Mouse (Mus musculus): ENCODE measurements around the gene Ntm. TPM values are rescaled to one million over a fixed set of nuclear protein-coding genes. Genes with fewer than 3 reads are reported as not detected.

Gene Ntm
- polyA plus RNA-seq, 1 experiment = 5.4 TPM

GRCm38 (mm10) chr9:29960236-29960635 lies 2.7 kb downstream of the Ntm start:
- no peak for TF ChIP-seq POLR2A (IDR thresholded peaks at IDR 0.05; ENCODE audit: control insufficient read depth, low read depth, low read length)
- no peak for TF ChIP-seq CTCF (IDR thresholded peaks at IDR 0.05; ENCODE audit: control insufficient read depth, insufficient read depth, insufficient replicate concordance, low read depth, low read length)
- Histone ChIP-seq H3K27me3 (ENCODE audit: control insufficient read depth, insufficient read depth, low read length) (no peaks in the 10 kb centered on the region), H3K4me3 (ENCODE audit: control insufficient read depth, low read depth, low read length) (no peak overlapping the region), H3K27ac (ENCODE audit: control insufficient read depth, insufficient read depth, low read depth, low read length) (no peak overlapping the region), H3K4me1 (ENCODE audit: control insufficient read depth, insufficient read depth, low read length) (no peaks in the 10 kb centered on the region), H3K36me3 (ENCODE audit: control insufficient read depth, insufficient read depth, low read length) (no peaks in the 10 kb centered on the region)

GRCm38 (mm10) chr9:29956936-29957335 lies 6.0 kb downstream of the Ntm start:
- TF ChIP-seq CTCF (IDR thresholded peaks at IDR 0.05; ENCODE audit: control insufficient read depth, insufficient read depth, insufficient replicate concordance, low read depth, low read length) = no peak
- no peak for TF ChIP-seq POLR2A (IDR thresholded peaks at IDR 0.05; ENCODE audit: control insufficient read depth, low read depth, low read length)
- no peak overlapping the region for H3K27ac ChIP-seq (ENCODE audit: control insufficient read depth, insufficient read depth, low read depth, low read length)
- H3K27me3 ChIP-seq (ENCODE audit: control insufficient read depth, insufficient read depth, low read length) = no peaks in the 10 kb centered on the region
- H3K36me3 ChIP-seq (ENCODE audit: control insufficient read depth, insufficient read depth, low read length) = no peaks in the 10 kb centered on the region
- H3K4me3 ChIP-seq (ENCODE audit: control insufficient read depth, low read depth, low read length) = no peak overlapping the region
- H3K4me1 ChIP-seq (ENCODE audit: control insufficient read depth, insufficient read depth, low read length) = no peaks in the 10 kb centered on the region

DNA sequence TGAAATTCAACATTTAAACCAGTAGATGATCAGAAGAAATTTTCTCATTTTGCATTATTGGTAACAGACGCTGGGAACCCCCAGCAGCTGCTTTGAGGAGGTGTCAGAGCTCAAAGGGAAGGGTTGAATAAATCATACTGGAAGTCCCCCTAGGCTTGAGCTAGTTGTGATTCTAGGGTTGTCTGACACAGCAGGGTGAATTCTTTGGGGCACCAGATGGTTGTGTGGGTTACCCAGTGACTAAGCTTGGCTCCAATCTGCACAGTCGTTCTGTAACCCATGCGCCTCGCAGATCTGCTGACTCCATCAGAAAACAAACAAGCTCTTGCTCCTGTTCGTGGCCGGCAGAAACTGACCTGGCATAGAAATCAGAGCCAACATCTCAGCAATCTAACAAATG lies 8.9 kb downstream of the Ntm start:
- Histone ChIP-seq H3K4me3 (ENCODE audit: control insufficient read depth, low read depth, low read length) (no peak overlapping the region), H3K27me3 (ENCODE audit: control insufficient read depth, insufficient read depth, low read length) (no peaks in the 10 kb centered on the region), H3K27ac (ENCODE audit: control insufficient read depth, insufficient read depth, low read depth, low read length) (no peak overlapping the region), H3K36me3 (ENCODE audit: control insufficient read depth, insufficient read depth, low read length) (no peaks in the 10 kb centered on the region), H3K4me1 (ENCODE audit: control insufficient read depth, insufficient read depth, low read length) (no peaks in the 10 kb centered on the region)
- TF ChIP-seq POLR2A (IDR thresholded peaks at IDR 0.05; ENCODE audit: control insufficient read depth, low read depth, low read length) (no peak), CTCF (IDR thresholded peaks at IDR 0.05; ENCODE audit: control insufficient read depth, insufficient read depth, insufficient replicate concordance, low read depth, low read length) (no peak)

DNA sequence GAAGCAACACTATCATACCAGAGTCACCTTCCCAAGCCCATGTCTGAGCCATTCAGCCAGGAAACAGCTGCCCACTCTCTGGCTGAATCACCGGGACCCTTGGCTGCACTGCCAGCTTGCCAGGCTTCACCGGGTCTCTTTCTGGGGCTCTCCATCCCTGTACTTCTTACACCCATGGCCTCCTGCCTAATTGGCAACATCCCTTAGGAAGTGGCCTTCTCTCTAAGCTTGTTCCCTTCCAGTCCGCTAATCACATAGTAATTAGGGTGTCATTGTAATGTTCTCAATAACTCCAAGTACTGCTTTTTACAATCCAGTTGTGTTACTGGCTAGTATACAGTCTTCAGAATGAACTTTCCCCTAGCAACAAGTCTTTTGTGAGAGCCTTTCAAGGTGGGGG lies 13.9 kb downstream of the Ntm start:
- TF ChIP-seq POLR2A (IDR thresholded peaks at IDR 0.05; ENCODE audit: control insufficient read depth, low read depth, low read length) = no peak
- TF ChIP-seq CTCF (IDR thresholded peaks at IDR 0.05; ENCODE audit: control insufficient read depth, insufficient read depth, insufficient replicate concordance, low read depth, low read length) = no peak
- Histone ChIP-seq H3K36me3 (ENCODE audit: control insufficient read depth, insufficient read depth, low read length) (no peaks in the 10 kb centered on the region), H3K27me3 (ENCODE audit: control insufficient read depth, insufficient read depth, low read length) (no peaks in the 10 kb centered on the region), H3K27ac (ENCODE audit: control insufficient read depth, insufficient read depth, low read depth, low read length) (no peak overlapping the region), H3K4me1 (ENCODE audit: control insufficient read depth, insufficient read depth, low read length) (no peaks in the 10 kb centered on the region), H3K4me3 (ENCODE audit: control insufficient read depth, low read depth, low read length) (no peak overlapping the region)

GRCm38 (mm10) chr9:29943209-29944070 lies 19.5 kb downstream of the Ntm start:
- Histone ChIP-seq H3K36me3 (ENCODE audit: control insufficient read depth, insufficient read depth, low read length) (no peaks in the 10 kb centered on the region), H3K4me3 (ENCODE audit: control insufficient read depth, low read depth, low read length) (peak overlapping the region; percentile 41), H3K27me3 (ENCODE audit: control insufficient read depth, insufficient read depth, low read length) (no peaks in the 10 kb centered on the region), H3K27ac (ENCODE audit: control insufficient read depth, insufficient read depth, low read depth, low read length) (no peak overlapping the region), H3K4me1 (ENCODE audit: control insufficient read depth, insufficient read depth, low read length) (no peaks in the 10 kb centered on the region)
- TF ChIP-seq POLR2A (IDR thresholded peaks at IDR 0.05; ENCODE audit: control insufficient read depth, low read depth, low read length) (no peak), CTCF (IDR thresholded peaks at IDR 0.05; ENCODE audit: control insufficient read depth, insufficient read depth, insufficient replicate concordance, low read depth, low read length) (no peak)

GRCm38 (mm10) chr9:29942183-29942952 lies 20.6 kb downstream of the Ntm start:
- TF ChIP-seq CTCF (IDR thresholded peaks at IDR 0.05; ENCODE audit: control insufficient read depth, insufficient read depth, insufficient replicate concordance, low read depth, low read length) (no peak), POLR2A (IDR thresholded peaks at IDR 0.05; ENCODE audit: control insufficient read depth, low read depth, low read length) (no peak)
- H3K4me3 ChIP-seq (ENCODE audit: control insufficient read depth, low read depth, low read length) = no peak overlapping the region
- no peak overlapping the region for H3K27ac ChIP-seq (ENCODE audit: control insufficient read depth, insufficient read depth, low read depth, low read length)
- H3K27me3 ChIP-seq (ENCODE audit: control insufficient read depth, insufficient read depth, low read length) = no peaks in the 10 kb centered on the region
- no peaks in the 10 kb centered on the region for H3K4me1 ChIP-seq (ENCODE audit: control insufficient read depth, insufficient read depth, low read length)
- no peaks in the 10 kb centered on the region for H3K36me3 ChIP-seq (ENCODE audit: control insufficient read depth, insufficient read depth, low read length)

DNA sequence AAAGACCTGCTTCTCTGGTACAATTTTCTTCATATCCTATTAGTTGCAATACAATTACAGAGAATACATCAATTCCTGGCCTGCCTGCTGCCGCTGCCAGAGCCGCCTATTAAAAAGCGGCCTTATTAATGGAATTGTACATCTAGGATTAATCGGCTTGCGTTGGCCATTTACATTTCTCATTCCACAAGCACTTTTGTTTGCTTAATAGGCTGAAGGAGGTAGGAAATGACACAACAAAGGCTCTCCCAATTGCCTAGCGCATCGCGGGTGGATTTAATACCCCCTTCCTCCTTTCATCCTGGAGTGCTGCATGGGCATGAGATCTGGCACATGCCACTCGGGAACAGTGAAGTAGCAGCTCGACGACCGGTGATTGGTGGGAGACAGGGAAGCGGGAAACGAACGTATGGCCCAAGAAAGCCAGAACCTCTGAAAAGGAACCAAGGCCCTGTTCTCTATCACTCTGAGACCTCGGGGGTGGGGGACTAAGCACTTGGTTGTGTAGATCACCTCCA lies 23.4 kb downstream of the Ntm start:
- H3K4me3 ChIP-seq (ENCODE audit: control insufficient read depth, low read depth, low read length) = no peak overlapping the region
- H3K36me3 ChIP-seq (ENCODE audit: control insufficient read depth, insufficient read depth, low read length) = no peaks in the 10 kb centered on the region
- H3K27me3 ChIP-seq (ENCODE audit: control insufficient read depth, insufficient read depth, low read length) = no peaks in the 10 kb centered on the region
- H3K27ac ChIP-seq (ENCODE audit: control insufficient read depth, insufficient read depth, low read depth, low read length) = no peak overlapping the region
- no peaks in the 10 kb centered on the region for H3K4me1 ChIP-seq (ENCODE audit: control insufficient read depth, insufficient read depth, low read length)
- TF ChIP-seq POLR2A (IDR thresholded peaks at IDR 0.05; ENCODE audit: control insufficient read depth, low read depth, low read length) = no peak
- TF ChIP-seq CTCF (IDR thresholded peaks at IDR 0.05; ENCODE audit: control insufficient read depth, insufficient read depth, insufficient replicate concordance, low read depth, low read length) = no peak
